Mouse (Mus musculus) neutrophil, adult 5-6 weeks (primary cell): ENCODE measurements around the gene Magix. TPM values are rescaled to one million over a fixed set of nuclear protein-coding genes. Genes with fewer than 3 reads are reported as not detected.
A peak's percentile ranks its signal among the peaks of the same experiment; 100 is the strongest.

ENCODE experiments used
- ATAC-seq: fragments of 151-379, 151-347 bp; 2 replicates; pipeline ENCODE4 v1.8.0; 2017; ENCODE audit warnings: mild to moderate bottlenecking, moderate TSS enrichment; ENCODE audit not compliant: insufficient number of reproducible peaks, poor library complexity, low FRiP score, severe bottlenecking; ENCODE audit errors: extremely low read depth
- total RNA-seq: library from RNA; stranded (forward); fragments of 200-1000 nt; gene quantifications from 2 replicates; pipeline ENCODE4 v1.2.3, GENCODE M21; 2017

Magix gene
- total RNA-seq, 1 experiment from 2014 or later = not detected

DNA sequence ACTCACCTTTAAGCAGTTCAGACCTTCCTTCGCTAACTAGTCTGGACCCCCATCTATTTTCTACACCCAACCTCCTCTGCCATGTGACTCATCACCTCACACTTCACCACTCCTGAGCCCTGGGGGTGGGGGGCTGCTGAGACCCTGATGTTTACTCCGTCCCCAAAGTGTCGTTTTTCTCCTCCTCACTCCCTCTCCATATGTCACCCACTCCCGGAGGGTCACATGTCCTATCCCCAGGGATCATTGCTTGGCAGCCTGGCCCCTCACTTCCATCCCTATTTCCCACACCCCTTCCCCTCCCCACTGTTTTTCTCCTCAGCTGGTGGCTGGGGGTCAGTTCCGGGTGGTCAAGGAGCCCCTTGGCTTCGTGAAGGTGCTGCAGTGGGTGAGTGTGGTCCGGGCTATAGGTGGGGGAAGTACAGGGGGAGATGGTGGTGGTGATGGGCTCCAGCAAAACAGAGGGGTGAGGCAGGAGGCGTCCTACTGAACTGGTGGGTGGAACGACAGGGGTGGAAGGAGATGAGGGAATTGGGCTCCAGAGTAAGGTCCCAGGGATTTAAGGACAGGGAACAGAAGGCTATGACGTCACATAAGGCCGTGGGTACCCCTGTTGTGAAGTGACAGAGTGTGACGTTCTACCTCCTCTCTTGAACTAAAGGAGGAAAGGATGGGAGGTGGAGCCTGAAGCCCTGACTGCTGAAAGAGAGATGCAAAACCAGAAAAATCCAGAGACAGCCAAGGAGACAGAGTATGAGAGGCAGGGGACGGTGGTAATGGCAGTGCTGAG lies 41.3 kb downstream of the Magix start:
- ATAC-seq = no peak

DNA sequence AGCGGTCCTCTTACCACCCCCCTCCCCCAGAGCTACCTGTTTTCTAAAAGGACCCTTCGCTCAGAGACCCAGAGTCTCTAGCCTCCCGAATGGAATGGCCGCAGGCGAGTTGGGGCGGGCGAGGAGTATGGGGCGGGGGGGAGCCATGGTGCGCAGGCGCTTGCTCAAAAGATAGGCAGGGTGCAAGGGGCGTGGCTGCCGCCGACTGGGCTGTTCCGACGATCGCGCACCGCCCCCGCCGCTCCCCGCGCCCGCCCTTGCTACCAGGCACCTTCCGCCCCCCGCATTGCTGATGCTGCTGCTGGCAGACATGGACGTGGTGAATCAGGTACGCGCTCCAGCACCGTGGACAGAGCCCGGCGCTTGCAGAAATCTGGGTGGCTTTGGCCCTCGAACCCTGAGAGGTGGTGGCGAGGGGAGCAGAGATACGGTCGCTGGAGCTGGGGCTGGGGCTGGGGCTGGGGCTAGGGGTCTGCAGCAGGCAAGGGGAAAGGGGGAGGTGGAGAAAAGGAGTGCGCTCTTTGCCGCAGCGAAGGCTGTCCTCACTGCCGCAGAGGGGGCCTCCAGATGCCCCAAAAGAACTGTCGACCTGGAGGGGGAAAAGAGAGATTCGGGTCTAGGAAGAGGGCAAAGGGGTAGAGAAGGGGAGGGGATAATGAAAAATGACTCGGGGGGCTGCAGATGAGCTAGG lies 42.5 kb downstream of the Magix start, which contains the start of gene Syp:
Gene Syp (plus strand): TSS at position 71 of the 691 bp plus-strand sequence.
- peak; percentile 79 for ATAC-seq

DNA sequence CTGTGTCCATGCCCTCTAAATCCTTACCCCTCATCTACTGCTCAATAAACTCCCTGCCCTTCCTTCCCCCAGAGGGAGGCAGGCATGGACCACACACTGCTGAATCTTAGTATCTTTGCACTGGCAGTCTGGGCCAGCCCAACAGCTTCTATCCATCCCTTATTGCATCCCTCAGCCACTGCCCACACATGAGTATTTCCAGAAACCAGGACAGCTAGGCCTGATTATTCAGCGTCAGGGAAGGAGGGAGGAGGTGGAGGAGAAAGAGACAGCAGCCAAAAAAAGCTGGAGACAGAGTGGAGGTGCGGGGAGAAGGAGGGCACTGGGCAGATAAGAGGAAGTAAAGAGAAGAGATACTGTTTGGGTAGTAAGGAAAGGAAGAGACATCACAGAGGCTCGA lies 46.0 kb downstream of the Magix start:
- no peak for ATAC-seq

DNA sequence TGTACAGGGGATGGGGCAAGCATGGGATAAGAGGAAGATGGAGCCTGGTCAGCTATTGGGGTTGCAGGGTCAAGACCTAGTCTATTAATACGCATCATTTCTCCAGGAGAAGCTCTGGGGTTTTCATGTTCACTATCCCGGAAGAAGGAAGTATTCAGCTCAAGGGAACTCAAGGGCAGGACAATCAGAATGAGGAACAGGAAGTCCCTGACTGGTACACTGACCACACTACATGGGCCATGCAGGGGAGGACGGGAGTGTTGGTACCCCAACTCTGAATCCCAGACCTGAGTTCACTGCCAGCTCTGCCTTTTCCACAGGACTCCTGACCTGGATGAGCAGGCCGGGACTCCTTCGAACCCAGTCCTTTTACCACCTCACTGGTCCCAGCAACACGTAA lies 48.5 kb downstream of the Magix start:
- ATAC-seq = 0 out of 2 replicates have a peak, but pooled peaks have one; percentile 23

Other genes starting within 250 kb of the Magix start
- gene Foxp3, start 107.6 kb downstream of the Magix start, total RNA-seq = 0.61 and 1.5 TPM in 2 replicates
- 2.1 and 2.6 TPM in 2 replicates for gene Ppp1r3f, start 107.0 kb downstream of the Magix start, total RNA-seq
- gene Ccdc22, start 75.7 kb downstream of the Magix start, total RNA-seq = 11.5 and 17.5 TPM in 2 replicates
- gene Cacna1f, start 74.2 kb downstream of the Magix start, total RNA-seq = not detected in 2 replicates
- gene Syp, start 42.8 kb downstream of the Magix start, total RNA-seq = 0.93 and 1.8 TPM in 2 replicates
- 37.0 and 40.0 TPM in 2 replicates for gene Prickle3, start 24.0 kb downstream of the Magix start, total RNA-seq
- 137 and 138 TPM in 2 replicates for gene Plp2, start 9.9 kb downstream of the Magix start, total RNA-seq
- 67.2 and 69.5 TPM in 2 replicates for gene Gpkow, start 15.9 kb upstream of the Magix start, total RNA-seq
- gene Wdr45, start 33.1 kb upstream of the Magix start, total RNA-seq = 80.8 and 86.0 TPM in 2 replicates
- 3.0 TPM in 1 of 2 replicates, not detected in the other for gene Gm45208, start 41.0 kb upstream of the Magix start, total RNA-seq
- 4.4 and 7.1 TPM in 2 replicates for gene Praf2, start 47.2 kb upstream of the Magix start, total RNA-seq
- 2.7 TPM in 1 of 2 replicates, not detected in the other for gene Ccdc120, start 69.7 kb upstream of the Magix start, total RNA-seq
- gene Tfe3, start 81.3 kb upstream of the Magix start, total RNA-seq = 30.7 and 40.0 TPM in 2 replicates
- 261 and 293 TPM in 2 replicates for gene Gripap1, start 108.5 kb upstream of the Magix start, total RNA-seq
- 2.2 and 2.6 TPM in 2 replicates for gene Kcnd1, start 141.0 kb upstream of the Magix start, total RNA-seq
- gene Otud5, start 160.1 kb upstream of the Magix start, total RNA-seq = 200 and 206 TPM in 2 replicates
- 9.3 and 9.5 TPM in 2 replicates for gene Pim2, start 197.0 kb upstream of the Magix start, total RNA-seq
- gene Slc35a2, start 202.8 kb upstream of the Magix start, total RNA-seq = 23.4 and 25.0 TPM in 2 replicates
- 190 and 213 TPM in 2 replicates for gene Pqbp1, start 218.0 kb upstream of the Magix start, total RNA-seq
- gene Timm17b, start 218.1 kb upstream of the Magix start, total RNA-seq = 33.0 and 43.4 TPM in 2 replicates
- gene Gm10491, start 226.6 kb upstream of the Magix start, total RNA-seq = not detected in 2 replicates
- 1.9 TPM in 1 of 2 replicates, not detected in the other for gene Gm10490, start 228.3 kb upstream of the Magix start, total RNA-seq
- gene Pcsk1n, start 238.6 kb upstream of the Magix start, total RNA-seq = not detected in 2 replicates
- not detected in 2 replicates for gene Eras, start 247.4 kb upstream of the Magix start, total RNA-seq